Mouse (Mus musculus) ZHBTc4 (cell line): ENCODE measurements around the gene Iqce.

Experiments used
- DNase-seq: peaks from one replicate; pipeline ENCODE4 v3.0.0-alpha.2; 2011; ENCODE audit warnings: low read depth, low spot score

Gene Iqce

DNA sequence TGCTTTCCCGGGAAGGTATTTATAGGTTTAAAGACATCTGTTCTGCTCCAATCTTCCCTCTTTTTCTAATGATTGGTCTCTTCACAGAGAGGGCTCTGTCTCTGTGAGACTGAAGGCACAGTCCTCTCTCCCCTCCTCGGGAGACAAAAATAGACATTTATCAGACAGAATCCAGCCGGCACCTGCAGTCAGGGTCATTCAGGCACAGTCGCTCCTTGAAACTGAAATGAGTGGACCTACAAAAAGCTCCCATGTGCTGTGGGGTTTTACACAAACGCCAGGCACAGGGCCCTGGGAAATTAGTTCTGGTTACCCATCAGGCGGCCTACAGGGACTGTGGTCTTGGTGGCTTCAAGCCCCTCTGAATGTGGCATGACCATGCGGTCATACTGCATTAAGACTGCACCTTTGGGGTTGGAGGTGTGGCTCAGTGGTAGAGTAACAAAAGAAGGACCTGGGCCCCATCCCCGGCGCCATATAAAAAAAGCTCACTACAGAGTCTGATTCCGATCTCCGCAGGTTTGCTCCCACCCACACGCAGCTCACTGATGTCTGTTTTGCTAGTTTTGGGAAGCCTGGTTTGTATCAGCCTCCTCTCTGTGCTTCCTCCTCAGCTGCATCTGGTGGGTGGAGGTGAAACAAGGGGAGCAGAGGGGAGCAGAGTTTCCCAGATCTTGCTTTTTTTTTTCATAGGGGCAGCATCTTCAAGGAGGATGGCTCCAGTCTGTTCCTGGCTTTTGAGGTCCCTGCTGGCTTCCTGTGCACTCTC is 40.1 kb downstream of the Iqce start:
- DNase-seq, result no peak

DNA sequence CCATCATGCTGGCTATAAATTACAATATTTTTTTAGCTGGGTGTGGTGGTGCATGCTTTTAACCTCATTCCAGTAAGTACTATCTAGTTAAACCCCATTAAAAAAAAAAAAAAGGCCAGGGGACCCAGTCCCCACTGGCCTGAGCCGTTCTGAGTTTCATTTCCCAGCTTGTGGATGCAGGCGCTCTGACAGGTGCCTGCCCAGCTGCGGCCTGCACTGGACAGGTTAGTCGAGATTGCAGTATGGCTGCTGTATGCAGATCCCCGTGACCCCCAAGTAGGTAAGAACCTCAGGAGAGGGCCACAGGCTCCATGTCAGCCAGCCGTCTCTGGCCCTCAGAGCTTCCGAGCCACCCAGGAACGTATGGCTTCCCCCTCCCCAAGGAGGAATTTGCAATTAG is 40.8 kb downstream of the Iqce start:
- no peak for DNase-seq

DNA sequence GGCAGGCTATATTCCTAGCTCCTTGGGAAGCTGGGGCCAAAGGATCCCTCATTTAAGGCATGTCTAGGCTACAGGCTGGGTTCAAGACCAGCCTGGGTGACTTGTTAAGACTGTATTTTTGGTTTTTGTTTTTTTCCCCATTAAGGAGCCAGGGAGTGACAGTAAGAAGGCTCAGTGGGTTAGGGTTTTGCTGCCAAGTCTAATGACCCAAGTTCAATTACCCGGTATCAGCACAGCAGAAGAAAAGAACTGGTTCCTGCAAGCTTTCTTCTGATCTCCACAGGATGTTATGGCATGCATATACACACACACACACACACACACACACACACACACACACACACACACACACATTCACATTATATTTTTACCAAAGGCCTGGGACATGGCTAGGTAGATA is 41.8 kb downstream of the Iqce start:
- no peak for DNase-seq

DNA sequence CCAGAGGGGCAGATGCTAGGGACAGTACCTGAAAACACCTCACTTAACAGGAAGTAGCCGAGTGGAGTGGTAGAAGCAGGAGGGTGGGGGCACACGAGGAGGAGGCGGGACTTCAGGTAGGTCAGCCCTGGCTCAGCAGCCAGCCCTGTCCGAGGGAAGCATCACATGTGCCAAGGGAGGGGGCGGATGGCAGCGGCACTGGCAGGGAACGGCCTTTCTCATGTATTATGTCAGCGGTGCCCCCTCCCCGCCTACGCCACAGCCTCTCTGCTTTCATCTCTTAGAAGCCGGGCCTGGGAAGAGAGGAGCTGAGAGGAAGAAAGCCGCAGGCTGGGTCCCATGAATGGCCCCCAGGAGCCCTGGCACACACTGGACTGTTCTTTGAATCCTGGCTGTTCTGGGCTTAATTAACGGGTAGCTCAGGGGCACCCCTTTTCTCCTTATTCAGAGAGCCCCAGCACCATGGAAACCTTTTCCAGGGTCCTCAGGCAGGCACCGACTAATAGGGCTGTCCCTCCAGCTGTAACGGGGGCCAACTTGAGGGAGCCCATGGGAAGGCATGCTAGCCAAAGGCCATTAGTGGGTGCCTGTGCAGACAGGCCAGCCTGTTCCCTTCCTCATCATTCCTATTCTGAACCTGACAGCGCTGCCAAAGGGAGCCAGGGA is 42.4 kb downstream of the Iqce start:
- DNase-seq, result no peak

DNA sequence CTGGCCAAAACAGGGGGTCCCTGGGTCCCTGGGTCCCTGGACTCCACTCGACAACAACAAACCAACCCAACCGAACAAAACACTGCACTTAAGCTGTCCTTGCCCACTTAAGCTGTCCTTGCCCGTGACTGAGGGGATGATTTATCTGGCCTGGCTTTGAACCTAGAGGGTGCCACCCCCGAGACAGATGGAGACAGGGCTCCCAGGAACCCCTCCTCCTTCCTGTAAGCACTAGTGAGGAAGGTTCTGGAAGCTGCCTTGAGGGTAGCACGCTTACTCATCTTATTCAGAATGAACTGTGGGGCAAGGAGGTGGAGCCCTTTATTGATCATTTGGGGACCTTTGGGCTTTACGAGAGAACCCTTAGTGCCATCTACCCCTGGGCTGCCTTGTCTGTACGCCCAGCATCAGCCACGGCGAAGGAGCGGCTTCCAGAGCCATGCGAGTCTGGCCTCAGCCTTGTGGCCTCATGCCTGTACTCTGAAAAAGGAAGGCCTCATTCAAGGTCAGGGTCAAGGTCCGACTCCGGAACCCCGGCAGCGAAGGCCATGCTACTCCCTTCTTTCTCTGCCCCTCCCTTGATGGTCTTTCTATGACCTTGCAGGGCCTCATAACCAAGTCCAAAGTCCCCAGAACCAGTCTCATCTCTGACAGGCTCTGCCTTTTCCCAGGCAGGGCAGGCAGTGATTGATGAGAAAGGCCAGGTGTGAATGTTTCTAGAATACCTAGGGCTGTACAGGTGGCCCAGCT is 47.9 kb downstream of the Iqce start:
- peak; percentile 44 for DNase-seq

DNA sequence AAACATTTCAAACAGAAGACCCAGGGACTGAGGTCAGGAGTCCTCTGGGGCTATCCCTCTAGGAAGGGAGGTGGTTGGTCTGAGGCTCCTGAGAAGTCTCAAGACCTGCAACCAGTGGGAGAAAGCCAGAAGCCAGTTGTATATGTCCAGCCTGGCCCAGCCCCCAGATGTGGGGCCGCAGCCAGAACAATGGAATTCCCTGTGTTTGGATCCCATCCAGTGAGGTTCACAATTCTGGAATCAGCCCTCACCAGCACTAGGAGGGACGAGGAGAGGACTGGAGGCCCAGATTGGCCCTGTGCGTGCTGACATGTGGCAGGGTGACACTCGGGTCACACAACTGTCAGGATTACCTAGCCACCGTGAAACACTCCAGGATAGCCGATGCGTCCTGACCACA is 49.6 kb downstream of the Iqce start:
- DNase-seq, result no peak

DNA sequence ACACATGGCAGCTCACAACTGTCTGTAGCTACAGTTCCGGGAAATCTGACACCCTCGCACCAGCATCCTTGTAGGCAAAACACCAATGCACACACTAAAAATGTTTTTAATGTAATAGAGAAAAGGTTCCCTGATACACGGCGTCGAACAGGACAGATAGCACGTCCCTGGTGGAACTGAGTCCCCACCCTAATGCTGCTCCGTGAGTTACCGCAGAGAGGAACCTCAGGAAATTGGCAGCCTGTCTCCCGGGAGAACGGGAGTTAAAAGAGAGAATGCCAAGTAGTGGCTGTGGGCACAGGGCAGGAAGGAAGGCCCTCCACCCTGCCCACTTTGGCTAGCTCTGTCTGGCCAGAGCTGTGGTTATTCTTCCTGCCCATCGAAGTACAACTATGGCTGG is 50.9 kb downstream of the Iqce start:
- DNase-seq, result no peak

DNA sequence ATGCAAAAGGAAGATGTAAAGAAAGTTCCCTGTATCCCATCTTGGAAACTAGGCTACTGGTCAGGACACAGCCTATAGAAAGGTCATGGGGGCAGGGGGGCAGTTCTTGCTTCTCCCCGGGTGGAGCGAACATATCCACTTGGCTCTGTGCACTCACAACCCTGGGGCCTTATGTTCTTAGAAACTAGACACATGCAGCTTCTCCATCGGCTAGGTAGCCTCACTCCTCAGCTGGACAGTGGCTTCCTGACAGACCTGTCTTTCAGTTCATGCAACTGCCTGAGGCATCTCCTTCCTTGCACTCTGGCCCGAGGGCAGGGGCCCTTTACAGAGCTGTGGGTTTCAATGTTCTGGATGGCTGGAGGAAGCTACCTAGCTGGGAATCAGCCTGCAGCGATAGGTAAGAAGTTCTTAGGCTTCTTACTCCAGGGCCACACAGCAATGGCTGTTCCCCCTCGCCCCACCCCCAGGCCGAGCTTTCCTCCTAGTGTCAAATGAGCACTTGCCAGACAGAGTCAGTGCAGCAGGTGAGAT is 52.2 kb downstream of the Iqce start:
- no peak for DNase-seq

DNA sequence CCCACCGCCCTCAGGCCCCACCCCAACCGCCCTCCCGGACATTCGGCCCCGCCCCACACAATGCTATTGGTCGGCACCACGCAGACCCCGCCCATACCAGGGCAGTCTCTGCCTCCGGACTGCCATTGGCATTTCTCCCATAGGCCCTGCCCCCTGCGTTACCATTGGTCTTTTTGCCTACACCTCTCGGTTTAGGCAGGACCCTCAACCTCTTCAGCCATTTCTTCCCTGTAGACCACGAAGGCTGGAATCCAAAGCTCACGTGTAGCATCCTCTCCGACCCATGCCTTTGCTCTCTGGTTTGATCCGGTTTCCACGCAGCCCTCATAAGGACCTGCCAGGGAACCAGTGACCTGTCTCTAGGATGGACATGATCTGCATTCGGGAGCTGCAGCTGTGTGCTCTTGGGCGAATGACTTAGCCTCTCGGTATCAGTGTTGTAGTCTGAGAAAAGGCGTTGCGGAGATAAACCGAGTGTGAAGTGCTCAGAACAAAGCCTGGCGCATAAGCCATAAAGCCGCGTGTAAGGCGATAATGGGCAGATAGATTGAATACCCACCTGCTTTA is 53.0 kb downstream of the Iqce start:
- peak; percentile 99 for DNase-seq

DNA sequence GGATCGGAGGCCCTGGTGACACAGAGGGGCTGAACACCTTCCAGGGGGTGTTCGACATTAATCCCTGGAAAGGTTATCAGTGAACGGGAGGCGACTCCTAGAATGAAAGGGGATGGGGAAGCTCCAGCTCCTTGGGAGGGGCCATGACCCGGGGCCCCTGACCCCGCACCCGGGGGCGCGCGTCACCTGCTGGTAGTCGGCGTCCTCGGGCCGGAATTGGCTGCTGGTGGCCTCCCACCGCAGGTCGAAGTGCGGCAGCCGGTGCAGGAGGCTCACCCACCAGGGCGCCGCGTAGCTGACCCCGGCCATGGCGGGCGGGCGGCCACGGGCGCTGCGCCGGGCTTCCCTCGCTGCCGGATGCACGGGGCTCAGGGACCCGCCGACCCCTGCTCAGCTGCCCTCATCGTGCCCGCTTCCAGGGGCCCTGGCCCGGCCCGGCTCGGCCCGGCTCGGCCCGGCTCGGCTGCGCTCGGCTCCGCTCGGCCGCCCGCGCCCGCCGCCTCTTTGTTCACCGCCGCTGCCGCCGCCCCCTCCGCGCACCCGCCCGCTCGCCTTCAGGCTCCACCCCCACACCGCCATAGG is 53.6 kb downstream of the Iqce start, which contains the start of gene Ttyh3:
Gene Ttyh3, minus strand, starts transcription at position 513 of the 582 bp plus-strand sequence.
- peak; percentile 63 for DNase-seq

DNA sequence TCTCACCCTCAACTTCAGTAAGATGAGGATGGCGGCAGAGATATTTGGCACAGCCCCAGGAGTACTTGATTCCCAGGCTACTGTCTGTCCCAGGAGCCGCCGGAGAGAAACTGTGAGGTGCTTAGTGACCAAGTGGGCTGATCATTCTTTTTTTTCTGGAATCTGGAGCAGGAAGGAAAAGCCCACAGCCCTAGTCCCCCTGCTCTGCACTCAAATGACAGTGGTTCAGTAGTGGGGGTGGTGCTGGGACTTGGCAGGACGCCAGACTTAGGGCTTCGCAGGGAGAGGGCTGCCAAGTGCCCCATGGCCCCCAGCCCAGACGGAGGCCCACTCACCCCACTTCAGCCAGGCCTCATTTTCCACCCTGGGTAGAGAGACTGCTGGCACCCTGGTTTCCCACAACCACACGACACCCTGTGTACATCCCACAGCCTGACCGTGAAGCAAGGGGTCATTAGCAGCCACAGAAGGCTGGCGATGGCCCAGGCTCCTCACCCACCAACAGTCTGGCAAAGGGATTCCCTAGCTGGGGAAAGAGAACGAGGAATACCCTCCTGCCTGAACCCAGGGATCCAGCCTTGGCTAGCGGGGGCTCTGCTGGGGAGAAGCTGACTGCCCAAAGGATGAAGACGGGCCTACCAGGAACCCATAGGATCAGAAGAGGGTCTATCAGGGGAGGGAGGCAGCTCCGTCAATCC is 54.2 kb downstream of the Iqce start:
- no peak for DNase-seq

DNA sequence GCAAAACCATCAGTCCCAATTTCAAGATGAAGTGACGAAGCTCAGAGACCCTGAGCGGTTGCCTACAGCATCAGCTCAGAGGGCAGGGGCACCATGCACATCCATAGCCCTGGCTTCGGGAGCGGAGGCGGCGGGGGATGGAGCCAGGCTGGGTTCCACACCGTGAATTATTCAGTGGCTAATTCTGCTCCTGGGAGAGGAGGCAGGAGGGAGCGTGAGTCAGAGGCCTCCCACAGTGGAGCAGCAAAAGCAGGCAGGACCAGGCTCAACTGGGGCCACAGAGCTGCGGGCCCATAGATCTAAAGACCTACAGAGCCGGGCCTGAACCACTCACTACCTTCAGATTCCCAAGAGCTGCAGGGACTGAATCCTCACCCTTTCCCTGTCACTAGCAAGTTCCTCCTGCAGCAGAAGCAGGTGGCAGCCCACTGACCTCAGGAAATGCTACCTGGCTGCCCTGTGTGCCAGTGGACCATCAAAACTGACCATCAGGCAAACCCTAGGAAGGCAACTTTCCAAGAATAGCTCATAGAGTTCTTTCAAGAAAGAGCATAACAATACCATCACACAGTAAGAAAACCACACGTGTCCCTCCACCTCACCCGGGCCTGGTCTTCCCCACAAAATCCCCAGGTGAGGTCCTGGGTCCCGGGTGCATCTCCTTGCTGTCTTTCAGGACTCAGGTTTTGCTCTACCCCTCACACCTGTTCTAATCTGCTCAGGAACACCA is 55.0 kb downstream of the Iqce start:
- no peak for DNase-seq

DNA sequence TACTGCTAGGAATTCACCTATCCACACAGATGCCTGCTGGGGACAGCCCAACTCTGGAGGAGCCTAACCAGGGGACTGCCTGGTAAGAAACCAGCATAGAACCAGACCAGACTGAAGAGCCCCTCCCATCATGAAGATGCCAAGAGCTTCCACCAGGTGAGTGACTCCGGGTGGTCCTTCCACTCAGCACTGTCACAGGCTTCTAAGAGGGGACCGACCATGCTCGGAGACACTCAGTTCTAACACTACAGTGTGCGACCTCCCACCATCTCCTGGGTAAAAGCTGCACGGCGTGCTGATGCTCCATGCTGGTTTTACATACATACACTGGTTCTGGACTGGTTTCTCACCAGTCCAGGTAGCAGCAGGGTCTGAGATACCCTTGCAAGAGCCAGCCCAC is 56.0 kb downstream of the Iqce start:
- no peak for DNase-seq

DNA sequence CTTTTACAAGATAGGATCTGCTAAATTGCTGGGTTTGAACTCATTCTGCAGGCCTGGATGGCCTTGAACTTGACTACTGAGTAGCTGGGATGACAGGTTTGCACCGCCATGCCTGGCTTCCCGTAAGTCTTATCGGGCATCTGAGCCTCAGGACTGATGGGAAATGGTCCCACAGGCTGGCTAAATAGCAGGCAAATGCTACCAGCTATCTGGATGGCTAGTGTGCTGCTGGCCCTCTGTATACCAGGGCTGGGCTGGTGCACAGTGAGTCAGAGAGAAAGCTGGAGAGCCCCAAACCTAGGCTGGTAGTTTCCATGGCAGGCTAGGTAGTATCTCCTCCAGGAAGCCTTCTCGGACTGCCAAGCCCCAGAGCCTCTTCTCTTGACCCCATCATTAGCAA is 56.7 kb downstream of the Iqce start:
- DNase-seq, result no peak

DNA sequence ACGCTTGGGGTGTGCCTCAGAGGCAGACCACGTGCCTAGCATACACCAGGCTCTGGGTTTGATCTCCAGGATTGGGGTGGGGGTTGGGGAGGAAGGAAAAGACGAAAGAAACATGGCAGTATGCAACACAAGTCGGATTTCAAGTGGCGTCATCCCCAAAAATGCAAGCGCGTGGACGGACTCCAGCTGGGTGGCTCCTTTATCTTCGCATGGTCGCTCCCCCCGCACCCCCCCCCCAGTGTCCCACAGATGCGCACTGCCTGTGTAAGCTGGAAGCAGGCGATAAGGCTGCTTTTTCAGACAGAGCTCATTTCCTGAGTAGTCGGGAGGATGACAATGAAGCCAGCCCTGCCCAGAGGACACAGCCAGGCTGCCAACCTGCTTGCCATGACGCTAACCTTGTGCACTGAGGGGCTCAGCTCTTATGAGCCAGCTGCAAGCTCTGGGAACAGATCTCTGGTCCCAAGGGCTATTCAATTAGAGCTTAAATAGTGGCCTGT is 57.4 kb downstream of the Iqce start:
- DNase-seq, result no peak

DNA sequence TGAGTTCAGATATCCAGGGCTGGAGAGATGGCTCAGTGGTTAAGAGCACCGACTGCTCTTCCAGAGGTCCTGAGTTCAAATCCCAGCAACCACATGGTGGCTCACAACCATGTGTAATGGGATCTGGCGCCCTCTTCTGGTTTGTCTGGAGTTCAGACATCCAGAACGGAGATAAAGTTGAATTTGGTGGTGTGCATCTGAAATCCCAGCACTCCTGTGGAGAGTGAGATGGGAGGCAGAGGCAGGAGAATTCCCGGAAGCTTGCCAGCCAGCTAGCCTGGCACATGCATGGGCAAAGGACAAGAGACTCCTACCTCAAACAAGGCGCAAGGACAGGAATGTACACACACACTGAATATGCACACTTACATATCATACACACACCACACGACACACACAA is 57.9 kb downstream of the Iqce start:
- DNase-seq, result no peak

DNA sequence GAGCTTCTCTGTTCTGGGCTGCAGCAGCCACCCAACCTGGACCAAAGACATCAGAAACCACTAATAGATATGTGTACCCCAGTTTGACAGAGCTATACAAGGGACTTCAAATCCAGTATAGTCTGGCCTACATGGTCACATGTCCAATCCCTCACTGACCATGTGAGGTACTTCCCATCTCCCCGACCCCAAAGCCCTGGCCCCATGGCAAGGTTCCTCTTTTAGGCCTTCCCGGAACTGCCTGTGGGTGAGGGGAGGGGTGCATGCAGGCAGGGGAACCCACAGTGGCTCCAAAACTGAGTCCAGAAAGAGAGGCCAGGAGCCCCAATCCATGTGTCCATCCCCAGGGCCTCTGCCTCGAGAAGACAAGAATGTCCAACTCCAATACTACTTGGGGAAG is 60.1 kb downstream of the Iqce start:
- DNase-seq, result no peak

DNA sequence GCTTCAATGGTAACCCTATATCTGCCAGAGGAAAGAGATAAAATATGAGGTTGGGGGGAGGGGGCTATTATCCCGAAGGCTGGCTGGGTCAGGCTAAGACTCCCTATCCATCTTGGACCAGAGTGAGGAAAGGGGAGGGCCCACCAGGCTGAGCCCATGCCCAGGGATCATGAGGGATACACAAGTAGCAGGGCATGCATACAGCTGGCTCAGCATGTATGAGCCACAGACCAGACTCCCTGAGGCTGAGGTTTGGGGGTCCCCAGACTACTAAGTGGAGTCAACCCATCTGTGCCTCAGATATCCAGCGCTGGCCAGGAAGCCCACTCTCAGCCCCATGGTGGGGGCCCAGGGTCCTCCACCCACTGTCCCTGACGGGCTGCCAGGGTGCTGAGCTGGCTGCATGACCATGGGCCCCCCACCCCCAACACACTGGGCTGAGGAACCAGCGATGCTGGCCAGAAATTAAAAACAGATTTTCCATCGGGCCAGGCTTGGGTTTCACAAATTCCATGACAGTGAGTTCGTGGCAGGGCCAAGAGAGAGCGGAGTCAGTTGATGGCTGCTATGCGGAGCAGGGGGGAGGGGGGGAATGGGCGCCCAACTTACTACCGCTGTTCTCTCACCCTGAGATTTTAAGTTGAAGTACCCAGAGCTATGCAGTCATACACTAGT is 60.8 kb downstream of the Iqce start:
- DNase-seq, result no peak

DNA sequence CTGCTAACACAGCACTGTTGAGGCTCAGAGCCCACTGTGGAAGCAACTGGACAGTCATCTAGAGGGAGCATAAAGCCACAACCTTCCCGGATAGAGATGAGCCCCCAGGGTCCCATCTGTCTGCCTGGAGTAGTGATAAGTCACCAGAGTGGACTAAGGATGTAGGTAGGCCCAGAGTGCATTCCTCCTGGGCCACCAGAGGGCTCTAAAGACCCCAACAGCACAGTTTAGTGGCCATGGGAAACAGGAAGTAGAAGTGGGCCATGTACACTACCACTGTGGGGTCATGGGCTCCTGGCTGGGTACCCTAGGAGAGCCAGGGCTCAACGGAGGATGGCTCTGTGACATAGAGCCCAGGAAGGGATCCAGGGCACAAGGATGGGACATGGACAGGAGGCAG is 61.4 kb downstream of the Iqce start:
- DNase-seq, result no peak

DNA sequence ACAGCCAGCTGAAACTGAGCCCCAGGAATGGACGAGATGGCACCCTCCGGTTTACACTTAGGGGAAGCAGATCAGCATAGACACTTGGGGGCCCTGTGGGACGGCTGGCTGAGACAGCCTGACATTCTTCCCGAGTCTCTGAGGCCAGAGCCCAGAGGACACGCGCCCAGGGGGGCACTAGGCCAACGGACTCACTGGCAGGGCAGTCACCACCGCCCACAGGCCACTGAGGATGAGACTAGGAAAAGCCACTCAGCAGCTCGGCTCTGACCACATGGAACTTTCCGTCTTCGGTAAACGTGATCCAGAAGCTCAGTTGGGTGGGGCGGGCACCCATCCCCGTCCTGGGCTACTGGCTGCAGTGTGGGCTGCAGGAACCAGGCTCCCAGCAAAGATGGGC is 62.3 kb downstream of the Iqce start:
- no peak for DNase-seq
